Mouse (Mus musculus) urinary bladder, postnatal 25 days (tissue): ENCODE data around the gene Vwf.
A peak's percentile ranks its signal among the peaks of the same experiment; 100 is the strongest.

Source experiments
- DNase-seq: peaks from one replicate; pipeline ENCODE4 v3.0.0; 2022; ENCODE audit warnings: low spot score

Vwf gene

DNA sequence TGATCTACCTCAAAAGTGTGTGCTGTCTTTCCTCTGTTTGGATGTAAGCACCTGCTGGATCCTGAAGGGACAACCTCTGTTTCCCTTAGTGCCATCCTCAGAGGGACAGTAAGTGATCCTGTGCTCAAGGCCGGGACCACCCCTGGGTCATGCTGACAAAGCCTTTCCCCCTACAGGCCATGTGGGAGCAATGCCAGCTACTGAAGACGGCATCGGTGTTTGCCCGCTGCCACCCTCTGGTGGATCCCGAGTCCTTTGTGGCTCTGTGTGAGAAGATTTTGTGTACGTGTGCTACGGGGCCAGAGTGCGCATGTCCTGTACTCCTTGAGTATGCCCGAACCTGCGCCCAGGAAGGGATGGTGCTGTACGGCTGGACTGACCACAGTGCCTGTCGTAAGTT lies 41.7 kb downstream of the Vwf start:
- DNase-seq, result no peak

DNA sequence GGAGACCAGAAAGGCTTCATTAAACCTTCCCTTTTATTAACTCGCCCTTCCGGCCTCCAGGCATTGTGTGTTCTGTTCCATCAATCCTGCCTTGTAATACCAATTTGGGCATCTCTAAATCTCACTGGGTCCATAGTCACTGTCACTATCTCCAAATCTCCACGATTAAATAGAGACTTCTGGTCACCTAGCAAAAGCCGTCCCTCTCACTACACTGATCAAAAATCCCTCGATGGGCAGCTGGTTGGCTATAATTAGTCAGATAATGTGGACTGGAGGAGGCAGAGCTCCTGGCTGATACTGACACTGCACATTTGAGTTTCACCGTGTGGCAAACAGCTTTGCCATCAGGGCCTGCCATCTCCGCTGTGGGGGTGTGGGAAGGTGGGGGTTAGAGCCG lies 42.5 kb downstream of the Vwf start:
- DNase-seq, result no peak

DNA sequence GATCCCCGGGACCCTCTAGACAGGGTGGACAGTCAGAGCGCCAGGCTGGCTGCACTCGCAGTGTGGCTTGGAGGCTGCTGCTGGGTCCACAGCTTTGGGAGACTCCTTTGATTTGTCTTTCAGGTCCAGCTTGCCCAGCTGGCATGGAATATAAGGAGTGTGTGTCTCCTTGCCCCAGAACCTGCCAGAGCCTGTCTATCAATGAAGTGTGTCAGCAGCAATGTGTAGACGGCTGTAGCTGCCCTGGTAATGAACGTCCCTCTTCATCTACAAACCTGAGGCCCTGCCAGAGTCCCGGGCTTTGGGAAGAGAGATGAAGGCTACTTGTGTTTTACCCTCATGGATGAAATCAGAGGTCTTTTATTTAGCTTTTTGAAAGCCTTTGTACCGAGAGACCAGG lies 43.5 kb downstream of the Vwf start:
- DNase-seq, result no peak

DNA sequence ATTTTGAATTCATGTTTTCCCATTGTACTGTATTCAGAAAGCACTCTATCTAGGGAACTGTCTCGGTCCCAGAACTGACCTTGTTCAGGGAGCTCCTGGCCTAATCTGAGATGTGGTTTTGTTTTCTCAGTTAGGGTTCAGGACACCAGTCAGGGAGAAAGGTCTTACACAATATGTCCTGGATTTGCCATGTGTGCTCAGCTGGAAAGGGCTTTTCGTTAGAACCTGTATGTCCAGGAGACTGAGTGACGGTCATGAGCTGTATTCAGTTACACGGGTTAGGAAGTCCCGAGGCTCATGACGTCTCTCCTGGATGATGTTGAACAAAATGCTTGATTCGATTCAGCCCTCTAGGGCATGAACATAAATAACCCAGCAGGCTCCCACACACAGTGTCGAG lies 43.9 kb downstream of the Vwf start:
- DNase-seq, result no peak

DNA sequence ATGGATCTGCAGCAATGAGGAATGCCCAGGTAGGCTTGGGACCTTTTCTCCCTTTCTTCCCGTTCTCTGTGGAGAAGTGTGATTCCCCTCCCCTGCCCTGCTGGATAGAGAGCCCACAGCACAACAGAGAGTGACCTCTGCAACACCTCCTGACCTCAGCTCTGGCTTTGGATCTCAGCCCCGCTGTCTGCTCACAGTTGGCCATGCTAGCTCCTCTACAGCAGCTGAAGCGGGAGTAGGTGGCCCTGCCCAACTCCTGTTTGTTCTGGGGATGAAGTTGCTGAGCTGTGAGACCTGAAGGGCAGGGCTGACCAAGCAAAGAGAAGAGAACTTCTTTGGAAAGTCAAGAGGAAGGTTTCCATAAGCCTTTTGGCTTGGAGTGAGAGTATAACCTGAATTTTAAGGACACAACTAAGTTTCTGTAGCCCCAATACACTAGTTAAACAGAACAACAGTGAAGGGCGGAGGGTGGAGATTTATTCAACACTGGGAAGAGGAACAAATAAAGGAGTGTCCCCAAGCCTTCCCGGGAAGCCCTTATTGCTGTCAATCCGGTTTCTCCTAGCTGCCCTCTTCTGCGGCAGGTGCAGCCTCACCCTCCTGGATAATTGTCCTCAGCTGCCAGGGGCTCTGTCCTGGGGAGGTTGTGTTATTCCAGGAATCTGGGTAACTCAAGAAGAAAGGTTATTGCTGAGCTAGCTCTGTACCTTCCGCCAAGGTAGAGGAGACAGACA lies 45.2 kb downstream of the Vwf start:
- DNase-seq, result no peak

DNA sequence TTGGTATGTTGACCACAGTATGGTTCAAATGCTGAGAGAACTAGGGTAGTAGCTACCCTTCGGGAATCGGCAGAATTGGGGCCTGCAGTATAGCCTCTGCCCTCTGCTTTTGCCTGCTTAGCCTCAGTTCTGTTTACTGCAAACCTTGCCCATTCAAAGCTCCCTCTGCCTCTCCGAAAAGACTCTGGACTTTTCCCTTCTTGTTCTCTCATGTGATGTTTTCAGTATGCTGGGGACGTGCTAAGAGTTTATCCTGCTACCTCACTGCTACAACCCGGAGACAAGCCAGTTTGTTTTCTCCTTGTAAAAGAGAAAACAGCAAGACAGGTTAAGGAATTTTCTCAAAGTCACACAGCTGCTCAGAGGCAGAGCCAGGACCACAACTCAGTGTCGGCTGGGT lies 46.0 kb downstream of the Vwf start:
- DNase-seq, result no peak

DNA sequence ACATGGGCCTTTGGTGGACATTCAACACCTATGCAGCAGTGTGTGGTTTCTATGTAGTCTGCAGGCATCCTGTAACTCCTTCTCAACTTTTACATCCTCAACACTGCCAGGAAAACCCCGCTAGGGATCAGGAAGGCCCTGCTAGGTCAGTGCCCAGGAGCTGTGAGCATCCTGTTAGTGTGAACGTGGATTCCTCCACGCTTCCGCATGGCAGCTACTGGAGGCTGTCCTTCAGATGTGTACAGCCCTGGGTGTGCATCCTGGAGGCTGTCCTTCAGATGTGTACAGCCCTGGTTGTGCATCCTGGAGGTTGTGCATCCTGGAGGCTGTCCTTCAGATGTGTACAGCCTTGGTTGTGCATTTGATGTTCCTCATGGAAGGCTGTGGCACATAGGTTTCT lies 47.7 kb downstream of the Vwf start:
- no peak for DNase-seq

DNA sequence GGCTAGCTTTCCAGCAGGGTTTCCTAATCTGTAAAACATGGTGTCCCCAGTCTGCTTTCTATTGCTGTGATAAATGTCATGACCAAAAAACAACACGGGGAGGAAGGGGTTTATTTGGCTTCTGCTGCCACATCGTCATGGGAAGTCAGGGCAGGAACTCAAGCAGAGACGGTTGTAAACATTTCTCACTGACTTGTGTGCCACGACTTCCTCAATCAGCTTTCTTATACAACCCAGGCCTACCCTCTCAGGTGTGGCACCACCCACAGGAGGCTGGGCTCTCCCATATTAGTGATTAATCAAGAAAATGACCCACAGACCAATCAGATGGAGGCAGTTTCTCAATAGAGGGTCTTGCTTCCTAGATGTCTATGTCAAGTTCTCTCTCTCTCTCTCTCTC lies 48.3 kb downstream of the Vwf start:
- DNase-seq, result no peak

DNA sequence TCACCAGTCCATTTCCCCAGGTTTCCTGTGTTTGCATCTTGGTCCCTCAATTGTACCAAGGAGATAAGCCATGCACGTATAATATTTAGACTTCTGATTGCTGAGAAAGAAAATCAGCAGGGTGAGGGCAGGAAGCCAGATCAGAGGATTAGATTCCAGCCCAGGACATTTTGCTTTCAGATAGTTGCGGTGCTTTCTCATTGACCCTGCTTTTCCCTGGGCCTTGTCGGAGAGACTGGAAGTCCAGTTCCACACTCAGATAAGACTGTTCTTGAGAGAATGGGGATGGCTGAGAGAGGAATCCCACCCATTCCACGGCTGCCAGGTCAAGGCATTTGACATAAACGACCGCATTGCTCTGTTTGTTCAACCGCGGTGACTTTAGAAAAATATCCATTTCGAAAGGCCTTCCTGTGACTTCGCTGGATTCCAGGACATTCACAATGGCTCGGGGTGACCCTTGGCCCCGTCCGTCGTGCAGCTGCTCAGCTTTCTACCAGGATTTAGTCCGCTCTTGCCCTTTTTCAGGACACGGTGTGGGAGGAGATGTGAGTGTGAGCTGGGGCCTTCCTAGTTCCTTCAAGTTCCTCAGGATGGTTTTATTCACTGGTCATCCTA lies 50.2 kb downstream of the Vwf start:
- no peak for DNase-seq

DNA sequence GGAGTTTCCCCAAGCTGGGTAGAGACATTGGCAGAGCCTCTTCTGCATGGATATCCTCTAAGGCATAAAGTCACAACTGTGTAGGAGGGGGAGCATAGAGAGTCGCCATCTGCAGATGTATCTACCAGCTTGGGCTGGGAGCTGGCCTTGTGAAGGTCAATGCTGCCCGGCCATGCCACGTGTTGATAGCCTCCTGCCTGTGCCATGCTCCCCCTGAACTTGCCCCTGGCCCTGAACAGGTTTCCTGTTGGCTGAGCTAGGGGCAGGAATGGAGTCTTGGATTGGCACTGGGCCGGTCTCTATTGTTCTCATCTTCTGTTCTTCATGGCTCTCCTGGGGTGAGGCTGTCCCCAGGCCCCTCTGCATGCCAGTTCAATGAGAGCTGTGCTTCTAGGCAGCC lies 51.1 kb downstream of the Vwf start:
- no peak for DNase-seq

DNA sequence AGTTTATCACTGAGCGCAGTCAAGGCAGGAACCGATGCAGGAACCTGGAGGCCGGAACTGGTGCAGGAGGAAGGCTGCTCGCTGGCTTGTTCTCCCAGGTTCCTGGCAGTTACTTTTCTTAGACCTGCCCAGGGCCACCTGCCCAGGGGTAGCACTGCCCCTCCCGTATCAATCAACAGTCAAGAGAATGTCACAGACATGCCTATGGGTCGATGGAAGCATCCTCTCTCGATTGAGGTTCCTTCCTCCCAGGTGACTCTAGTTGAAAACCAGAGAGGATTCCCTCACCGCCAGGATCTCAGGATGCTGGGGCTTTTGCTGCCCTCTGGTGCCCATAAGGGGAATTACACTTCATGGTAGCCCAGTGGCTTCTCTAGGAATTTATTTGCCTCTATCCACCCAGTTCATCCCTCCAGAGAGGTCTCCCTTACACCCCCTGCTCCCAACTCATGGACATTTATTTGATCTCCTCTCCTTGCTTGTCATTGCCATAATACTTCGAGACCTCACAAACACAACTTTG lies 53.5 kb downstream of the Vwf start:
- peak; percentile 76 for DNase-seq

DNA sequence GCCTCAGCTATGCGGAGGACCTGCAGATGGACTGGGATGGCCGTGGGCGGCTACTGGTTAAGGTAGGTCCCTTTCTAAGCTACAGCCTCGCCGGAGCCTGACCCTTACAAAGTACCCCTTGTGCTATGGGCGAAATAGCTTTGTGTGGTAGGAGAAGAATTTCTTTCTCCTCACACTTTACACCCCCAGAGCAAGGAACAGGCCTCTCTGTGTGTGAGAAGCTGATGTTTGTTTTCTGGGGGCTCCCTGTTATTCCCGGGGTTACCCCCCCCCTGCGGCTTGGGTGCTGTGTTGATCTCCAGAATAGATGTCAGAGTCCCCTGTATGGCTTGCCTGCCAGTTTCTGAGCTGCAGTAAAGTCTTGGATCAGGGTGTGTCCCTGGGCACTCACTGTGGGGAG lies 54.1 kb downstream of the Vwf start:
- no peak for DNase-seq

DNA sequence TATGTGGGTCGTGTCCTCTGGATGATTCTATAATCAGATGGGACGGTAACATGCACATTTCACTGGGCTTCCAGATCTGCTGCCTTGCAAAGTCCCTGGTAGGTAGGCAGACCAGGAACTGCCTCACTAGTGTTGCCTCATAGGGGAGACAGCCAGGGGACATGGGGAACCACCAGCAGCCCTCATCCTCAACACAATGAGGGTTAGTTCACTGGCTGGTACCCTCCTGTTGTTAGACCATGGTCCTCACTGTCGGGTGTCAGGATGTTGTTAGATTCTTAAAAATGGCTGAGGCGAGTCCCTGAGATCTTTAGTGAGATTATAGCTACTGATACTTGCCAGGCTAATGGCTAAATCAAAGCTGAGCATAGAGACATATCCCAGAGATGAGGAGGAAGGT lies 54.6 kb downstream of the Vwf start:
- DNase-seq, result no peak

DNA sequence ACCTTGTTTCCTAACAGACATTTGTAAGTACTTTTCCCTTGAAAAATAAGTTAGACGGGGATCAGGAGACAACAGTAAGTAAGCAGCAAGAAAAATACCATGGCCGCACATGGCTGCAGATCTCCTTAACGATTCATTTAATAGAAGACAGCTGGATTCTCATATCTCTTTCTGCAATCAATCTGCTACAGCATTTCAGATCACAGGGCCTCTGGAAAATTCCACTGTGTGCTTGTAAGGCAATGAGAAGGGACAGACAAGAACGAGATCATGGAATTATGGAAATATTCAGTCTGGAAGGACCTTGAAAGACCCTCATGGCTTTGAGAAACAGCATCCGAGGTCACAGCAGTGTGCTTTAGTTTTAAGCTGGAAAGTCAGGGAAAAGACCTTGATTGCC lies 55.2 kb downstream of the Vwf start:
- no peak for DNase-seq

DNA sequence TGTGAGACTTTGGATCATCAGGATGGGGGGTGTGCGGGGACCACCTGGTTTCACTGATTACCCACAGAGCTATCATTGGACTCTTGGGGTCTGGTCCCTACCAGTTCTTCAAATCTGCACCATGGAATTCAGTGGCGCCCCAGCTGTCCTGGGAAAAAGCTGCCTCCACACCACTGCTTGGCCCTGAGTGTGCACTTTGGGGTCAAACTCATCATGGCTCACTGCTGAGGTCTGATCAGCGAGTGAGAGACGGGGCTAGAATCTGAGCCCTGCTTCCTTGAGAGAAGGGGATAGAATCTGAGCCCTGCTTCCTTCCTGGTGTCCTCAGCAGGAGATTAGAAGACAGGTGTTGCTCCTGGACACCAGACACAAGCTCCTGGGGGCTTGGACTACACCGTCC lies 55.8 kb downstream of the Vwf start:
- no peak for DNase-seq

DNA sequence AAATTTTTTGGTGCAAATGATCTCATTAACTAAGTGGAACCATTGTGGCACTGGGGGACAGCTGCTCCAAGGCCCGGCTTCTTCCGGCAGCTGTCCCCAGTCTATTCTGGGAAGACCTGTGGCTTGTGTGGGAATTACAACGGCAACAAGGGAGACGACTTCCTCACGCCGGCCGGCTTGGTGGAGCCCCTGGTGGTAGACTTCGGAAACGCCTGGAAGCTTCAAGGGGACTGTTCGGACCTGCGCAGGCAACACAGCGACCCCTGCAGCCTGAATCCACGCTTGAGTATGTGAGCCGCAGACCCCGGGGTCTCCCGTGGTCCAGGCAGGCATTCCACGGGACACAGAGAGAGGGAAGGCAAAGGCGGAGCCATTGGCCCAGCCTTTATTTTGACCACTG lies 56.7 kb downstream of the Vwf start:
- peak; percentile 78 for DNase-seq

DNA sequence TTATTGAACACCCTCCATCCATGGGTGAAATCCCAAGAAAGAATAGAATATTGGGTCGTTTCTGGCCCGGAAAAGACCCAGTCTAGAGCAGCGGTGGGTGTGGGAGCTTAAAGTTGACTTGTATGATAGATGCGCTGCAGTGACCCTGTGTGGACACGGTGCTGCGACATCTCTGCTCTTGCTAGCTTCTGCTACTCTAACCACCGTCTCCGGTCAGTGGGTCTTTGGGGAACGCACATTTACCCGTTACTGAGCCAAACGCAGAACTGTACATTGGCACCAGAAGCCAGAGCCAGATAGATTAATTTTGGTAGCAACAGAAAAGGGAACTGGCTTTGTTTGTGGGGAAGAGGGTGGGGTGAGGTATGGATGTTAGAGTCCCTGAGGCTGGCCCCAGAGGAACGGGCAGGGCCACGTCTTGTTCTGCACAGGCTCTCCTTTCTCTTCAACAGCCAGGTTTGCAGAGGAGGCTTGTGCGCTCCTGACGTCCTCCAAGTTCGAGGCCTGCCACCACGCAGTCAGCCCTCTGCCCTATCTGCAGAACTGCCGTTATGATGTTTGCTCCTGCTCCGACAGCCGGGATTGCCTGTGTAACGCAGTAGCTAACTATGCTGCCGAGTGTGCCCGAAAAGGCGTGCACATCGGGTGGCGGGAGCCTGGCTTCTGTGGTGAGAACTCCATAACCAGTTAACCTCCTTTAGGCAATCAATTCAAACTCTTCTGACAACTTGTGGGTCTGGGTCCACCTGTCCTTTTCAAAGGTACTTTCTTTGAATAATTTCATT lies 57.3 kb downstream of the Vwf start:
- no peak for DNase-seq

DNA sequence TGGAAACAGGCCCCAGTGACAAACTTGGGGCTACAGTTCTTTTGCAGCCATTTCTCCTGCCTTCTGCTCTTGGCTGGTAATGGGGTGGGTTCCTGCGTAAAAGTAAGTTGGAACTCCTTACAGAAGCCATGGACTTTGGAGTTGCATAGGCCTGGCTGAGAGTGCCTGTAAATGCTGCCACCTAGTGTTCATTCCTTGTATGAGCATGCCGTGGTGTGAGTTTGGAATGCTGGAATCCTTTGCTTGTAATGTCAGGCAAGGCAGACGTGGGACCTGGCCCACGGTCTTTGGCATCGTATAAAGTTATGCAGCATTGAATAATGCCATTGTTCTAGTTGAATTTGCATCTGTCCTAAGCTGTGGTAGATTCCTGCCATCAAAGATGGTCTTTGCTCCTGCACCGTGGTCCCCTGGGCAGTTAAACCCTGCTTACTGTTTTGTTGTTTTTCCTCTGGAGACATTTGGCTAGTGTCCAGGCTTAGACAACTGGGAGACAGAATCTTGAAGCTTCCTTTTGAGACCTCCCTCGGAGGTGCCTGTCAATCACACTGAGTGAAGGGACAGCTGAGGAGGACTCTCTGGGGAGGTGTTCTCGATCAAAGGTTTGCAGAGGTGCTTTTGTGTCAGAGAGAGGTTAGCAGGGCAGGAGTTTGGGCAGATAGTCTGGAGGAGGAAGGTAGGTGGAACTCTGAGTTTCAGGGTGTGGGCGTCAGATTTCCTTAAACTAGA lies 58.1 kb downstream of the Vwf start:
- DNase-seq, result peak; percentile 48

DNA sequence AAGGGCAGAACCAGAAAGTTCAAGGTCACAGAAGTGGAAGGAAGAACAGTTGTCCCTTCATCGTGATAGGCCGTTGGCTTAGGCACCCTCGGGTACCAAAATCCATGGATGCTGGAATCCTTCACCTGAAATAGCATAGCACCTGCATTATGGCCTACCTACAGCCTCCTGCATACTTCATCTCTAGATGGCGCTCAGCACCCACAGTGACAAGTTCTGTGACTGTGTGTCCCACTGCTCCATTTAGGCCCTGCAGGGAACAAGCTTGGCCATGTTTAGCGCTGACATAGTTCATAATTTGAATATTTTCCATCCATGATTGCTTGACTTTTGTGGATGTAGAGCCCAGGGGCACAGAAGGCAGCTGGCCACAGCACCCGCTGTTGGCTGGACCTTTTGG lies 62.5 kb downstream of the Vwf start:
- no peak for DNase-seq

DNA sequence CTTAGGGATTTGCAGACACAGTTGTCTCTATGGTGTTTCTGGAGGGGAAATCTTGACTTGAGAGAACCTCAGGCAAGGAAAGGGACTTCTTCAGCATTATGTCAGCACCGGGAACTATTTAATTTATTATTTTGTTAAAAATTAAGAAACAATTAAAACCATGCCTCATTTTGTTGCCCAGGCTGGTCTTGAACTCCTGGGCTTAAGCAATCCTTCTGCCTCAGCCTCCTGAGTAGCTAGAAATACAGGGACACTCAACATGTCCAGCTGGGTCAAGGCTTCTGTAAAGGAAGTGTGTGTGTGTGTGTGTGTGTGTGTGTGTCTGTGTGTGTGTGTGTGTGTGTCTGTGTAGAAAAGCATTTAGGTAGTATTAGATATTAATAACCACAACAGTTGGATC lies 71.3 kb downstream of the Vwf start:
- no peak for DNase-seq

DNA sequence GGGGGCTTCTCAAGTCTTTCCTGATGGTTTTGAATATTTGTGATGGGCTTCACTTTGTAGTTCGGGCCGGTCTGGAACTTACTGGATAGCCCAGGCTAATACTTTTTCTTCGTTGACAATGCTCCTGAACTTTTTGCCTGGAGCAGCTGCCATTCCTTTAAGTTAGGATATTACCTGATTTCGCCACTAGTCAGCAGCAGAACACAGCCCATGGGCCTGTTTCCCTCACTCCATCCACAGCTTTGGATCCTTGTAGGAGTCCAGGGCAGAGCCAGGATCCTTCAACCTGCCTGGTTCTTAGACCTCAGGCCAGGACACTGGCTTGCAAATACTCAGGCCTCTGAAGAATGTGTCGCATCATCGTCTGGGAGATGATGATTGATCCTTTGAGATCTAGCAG lies 74.2 kb downstream of the Vwf start:
- no peak for DNase-seq

DNA sequence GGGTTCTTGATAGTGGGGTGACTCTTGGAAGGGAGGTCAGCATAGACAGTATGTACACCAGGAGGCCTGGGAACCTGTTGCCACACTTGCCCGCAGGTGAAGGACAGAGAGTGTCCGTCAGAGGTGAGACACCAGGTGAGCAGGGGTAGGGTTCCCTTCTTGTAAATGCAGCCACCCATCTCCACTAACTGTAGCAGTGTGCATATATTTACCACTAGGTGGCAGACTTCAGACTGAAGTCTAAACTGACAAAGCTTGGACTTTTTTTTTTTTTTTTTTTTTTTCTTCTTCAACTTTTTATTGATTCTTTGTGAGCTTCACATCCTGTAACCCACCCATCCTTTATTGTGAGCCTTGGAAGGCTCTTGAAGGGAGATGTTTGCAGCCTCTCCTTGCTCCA lies 75.9 kb downstream of the Vwf start:
- DNase-seq, result no peak

DNA sequence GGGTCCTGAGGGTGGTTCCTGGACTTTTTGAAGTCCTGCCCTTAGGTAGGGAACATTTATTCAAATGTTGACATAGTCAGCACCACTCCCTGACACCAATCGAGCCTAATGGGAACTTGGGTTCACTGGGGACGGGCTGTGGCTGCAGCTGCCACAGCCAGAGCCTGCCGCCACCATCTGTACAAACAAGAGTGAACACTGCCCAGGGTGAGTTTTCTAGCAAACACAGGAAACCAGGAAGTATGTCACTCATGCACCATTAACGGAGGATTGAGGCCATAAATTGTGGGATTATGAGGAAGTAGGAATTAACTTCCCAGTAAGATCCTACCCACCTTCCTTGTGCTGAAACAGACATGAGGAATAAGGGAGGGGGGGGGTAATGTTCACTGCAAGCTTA lies 93.9 kb downstream of the Vwf start:
- no peak for DNase-seq
